Comparison of ENCODE assay signal across 21 mouse cellular contexts in genomic region chr6:35271868-35272765, GRCm38 (mm10). TPM values are rescaled to one million over a fixed set of nuclear protein-coding genes. Genes with fewer than 3 reads are reported as not detected.
DNase-seq lines count a peak whose midpoint lies in the region; ATAC-seq lines count a peak whose summit lies in the region.
"Had no signal": no experiment of that assay in that cellular context is flagged by ENCODE, and none has a peak within 500 bp of the region (broad histone marks: within the 10 kb centered on the region; RNA-seq: fewer than 3 reads in every experiment).

No protein-coding gene starts in this region.

- H3K36me3 ChIP-seq in intestine, embryonic 14.5 days (ENCODE audit: control insufficient read depth, insufficient read depth, low read length): no peaks in the 10 kb centered on the region
- H3K36me3 ChIP-seq: forebrain, embryonic 10.5 days; heart, embryonic 12.5 days; lung, embryonic 15.5 days; midbrain, embryonic 10.5 days had no signal

- peak; percentile 56; the same call in 1 of the 2 replicates for ATAC-seq in intestine, embryonic 14.5 days (replicated peaks; ENCODE audit: low FRiP score, low TSS enrichment, low read depth)
- ATAC-seq: forebrain, postnatal 0 days; Patski had no signal

- no peak overlapping the region for H3K27ac ChIP-seq in intestine, embryonic 14.5 days (ENCODE audit: low read depth)
- H3K27ac ChIP-seq: forebrain, embryonic 10.5 days; limb, embryonic 12.5 days; liver, embryonic 14.5 days; lung, embryonic 15.5 days; midbrain, embryonic 10.5 days; stomach, postnatal 0 days had no signal

- peak; percentile 40 for DNase-seq in R1 (ENCODE audit: low read depth, low spot score)
- DNase-seq in intestine, embryonic 14.5 days (ENCODE audit: low spot score): no peak
- DNase-seq in kidney, adult 9 months: peak; percentile 84
- peak; percentile 62 to 74 for DNase-seq in kidney, postnatal 25 days
- DNase-seq in layer of hippocampus, adult 9-10 months (ENCODE audit: low spot score): no peak
- DNase-seq in retina, embryonic 14.5 days (ENCODE audit: low spot score): no peak
- DNase-seq in heart, adult 18-20 months: no peak
- DNase-seq: adrenal gland, postnatal 25 days; heart, postnatal 14 days had no signal

- H3K4me1 ChIP-seq in intestine, embryonic 14.5 days (replicated peaks; ENCODE audit: control insufficient read depth, insufficient read depth, low read length): 0 out of 2 replicates have a peak, but pooled peaks cover 4% of the 10 kb centered on the region
- H3K4me1 ChIP-seq: forebrain, embryonic 10.5 days; limb, embryonic 12.5 days; lung, embryonic 15.5 days; midbrain, embryonic 10.5 days had no signal

- H3K9ac ChIP-seq in intestine, embryonic 14.5 days (ENCODE audit: low read length): no peak overlapping the region
- H3K9ac ChIP-seq: forebrain, postnatal 0 days; heart, embryonic 12.5 days; limb, embryonic 12.5 days; liver, embryonic 14.5 days; lung, embryonic 15.5 days had no signal

- H3K9me3 ChIP-seq in intestine, embryonic 14.5 days (ENCODE audit: control insufficient read depth, low read length): no peaks in the 10 kb centered on the region
- H3K9me3 ChIP-seq: forebrain, embryonic 10.5 days; heart, embryonic 12.5 days; lung, embryonic 15.5 days; midbrain, embryonic 10.5 days had no signal

- H3K27me3 ChIP-seq in intestine, embryonic 14.5 days (replicated peaks; ENCODE audit: control insufficient read depth, insufficient read depth, low read length): no peaks in the 10 kb centered on the region
- H3K27me3 ChIP-seq: heart, embryonic 12.5 days; limb, embryonic 12.5 days; lung, embryonic 15.5 days; Patski had no signal

- H3K4me2 ChIP-seq in intestine, embryonic 14.5 days (ENCODE audit: low read length): no peak overlapping the region
- H3K4me2 ChIP-seq: heart, embryonic 12.5 days; limb, embryonic 12.5 days; lung, embryonic 15.5 days had no signal

- no peak overlapping the region for H3K4me3 ChIP-seq in intestine, embryonic 14.5 days (ENCODE audit: low read depth, low read length)
- H3K4me3 ChIP-seq: forebrain, embryonic 10.5 days; heart, embryonic 12.5 days; limb, embryonic 12.5 days; lung, embryonic 15.5 days; midbrain, embryonic 10.5 days had no signal

- WGBS in intestine, embryonic 14.5 days: 82% methylated on average over 20 of the region's 20 CpGs

RNA-seq across cellular contexts. Expression of gene Slc13a4, which starts 35.8 kb away (rescaled TPM):
- polyA plus RNA-seq in intestine, embryonic 14.5 days (2014; fragmentation: Nextera tagmentation; extraction: Ambion mirVana): 0.65 and 0.97 TPM in 2 replicates
- under 1 TPM; 0.07 to 0.21 TPM for total RNA-seq in heart, adult 18-20 months (2021)
- total RNA-seq: monocyte, adult 5-6 weeks had no signal
- polyA plus RNA-seq: Patski had no signal

RNA-seq across cellular contexts. Expression of gene Fam180a, which starts 53.8 kb away (rescaled TPM):
- polyA plus RNA-seq in intestine, embryonic 14.5 days (2014; fragmentation: Nextera tagmentation; extraction: Ambion mirVana): 2.1 and 2.2 TPM in 2 replicates
- total RNA-seq in heart, adult 18-20 months (2021): 1 to 10 TPM in 1 of 2 experiments, under 1 TPM in 1; 0.79 to 1.1 TPM
- total RNA-seq: monocyte, adult 5-6 weeks had no signal
- polyA plus RNA-seq: forebrain, embryonic 10.5 days; limb, embryonic 12.5 days; midbrain, embryonic 10.5 days; neural tube, embryonic 11.5 days; Patski; thymus, postnatal 0 days had no signal

Comparison
In these comparisons a context has a peak if more than half of its experiments do, and no peak if none do; other contexts are left out.
1. DNase-seq: peak in R1 (single experiment), kidney, adult 9 months (single experiment) and kidney, postnatal 25 days (2 of 2); none in intestine, embryonic 14.5 days (single experiment), layer of hippocampus, adult 9-10 months (single experiment), retina, embryonic 14.5 days (single experiment) and heart, adult 18-20 months (0 of 2).